Mouse (Mus musculus) cerebellum, adult 11-12 months (tissue): ENCODE measurements around the gene Smarca2.
"Not testable (repeated sequence)": the region's sequence is repeated elsewhere in the genome, so short reads cannot be mapped to it uniquely, and the experiment has no call there.

Experiments
- DNase-seq: peaks from one replicate; pipeline ENCODE4 v3.0.0; 2022

Smarca2 gene

DNA sequence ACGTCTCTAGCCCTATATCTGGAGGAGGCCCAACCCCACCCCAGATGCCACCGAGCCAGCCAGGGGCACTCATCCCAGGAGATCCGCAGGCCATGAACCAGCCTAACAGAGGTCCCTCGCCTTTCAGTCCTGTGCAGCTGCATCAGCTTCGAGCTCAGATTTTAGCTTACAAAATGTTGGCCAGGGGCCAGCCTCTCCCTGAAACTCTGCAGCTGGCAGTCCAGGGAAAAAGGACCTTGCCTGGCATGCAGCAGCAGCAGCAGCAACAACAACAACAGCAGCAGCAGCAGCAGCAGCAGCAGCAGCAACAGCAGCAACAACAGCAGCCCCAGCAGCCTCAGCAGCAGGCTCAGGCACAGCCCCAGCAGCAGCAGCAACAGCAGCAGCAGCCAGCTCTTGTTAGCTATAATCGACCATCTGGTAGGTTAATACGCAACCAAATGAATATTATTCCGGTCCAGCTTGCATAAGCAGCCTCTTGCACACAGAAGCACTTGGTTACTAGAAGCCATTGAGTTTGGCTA lies 25.9 kb downstream of the Smarca2 start:
- peak; percentile 18 for DNase-seq

DNA sequence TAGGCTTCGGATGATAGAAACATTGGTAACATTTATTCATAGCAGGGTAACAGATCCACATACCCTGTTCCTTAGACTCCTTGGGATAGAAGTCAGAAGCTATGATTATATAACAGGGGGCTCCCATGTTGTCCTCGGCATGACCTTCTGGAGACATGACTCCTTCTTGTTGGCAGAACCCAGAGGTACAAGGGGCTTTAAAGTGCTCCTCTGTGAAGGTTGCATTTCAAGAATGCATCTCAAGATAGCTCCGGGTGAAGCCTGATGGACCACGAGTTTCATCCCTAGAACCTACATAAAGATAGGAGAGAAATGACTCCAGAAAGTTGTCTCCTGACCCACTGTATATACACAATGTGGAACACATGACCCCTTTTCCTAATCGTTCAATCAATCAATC lies 27.4 kb downstream of the Smarca2 start:
- DNase-seq = no peak

DNA sequence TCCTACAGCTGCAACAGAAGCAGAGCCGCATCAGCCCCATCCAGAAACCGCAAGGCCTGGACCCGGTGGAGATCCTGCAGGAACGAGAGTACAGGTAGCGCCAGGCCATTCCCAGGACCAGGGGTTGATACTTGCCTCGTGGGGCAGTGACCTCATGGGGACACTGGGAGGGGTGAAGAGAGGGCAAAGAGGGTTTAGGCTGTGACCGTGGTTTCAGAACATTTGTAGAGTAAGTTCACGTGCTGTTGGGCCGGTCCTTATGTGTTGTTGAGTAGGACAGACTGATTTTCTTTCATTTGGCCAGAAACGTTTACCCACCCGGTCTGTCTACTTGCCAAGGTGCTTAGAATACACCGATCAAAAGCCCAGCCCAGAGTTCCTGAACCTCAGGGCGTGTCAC lies 35.7 kb downstream of the Smarca2 start:
- DNase-seq = no peak

DNA sequence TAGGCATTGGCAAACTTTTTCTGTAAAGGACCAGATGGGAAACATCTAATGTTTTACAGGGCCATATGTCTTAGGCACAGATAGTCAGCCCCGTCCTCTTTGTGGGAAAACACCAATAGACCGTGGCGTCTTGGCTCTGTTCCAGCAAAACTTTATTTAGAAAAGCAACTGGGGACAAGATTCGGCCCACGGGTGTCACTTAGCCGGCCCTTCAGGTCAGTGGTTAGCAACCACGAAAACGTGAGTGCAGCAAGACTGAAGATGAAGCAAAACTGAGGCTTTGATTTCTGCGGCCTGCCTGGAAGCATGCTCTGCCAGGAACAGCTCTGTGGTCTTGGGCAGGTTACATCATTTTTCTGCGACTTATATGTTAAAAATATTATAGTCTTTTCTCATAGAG lies 36.4 kb downstream of the Smarca2 start:
- no peak for DNase-seq

DNA sequence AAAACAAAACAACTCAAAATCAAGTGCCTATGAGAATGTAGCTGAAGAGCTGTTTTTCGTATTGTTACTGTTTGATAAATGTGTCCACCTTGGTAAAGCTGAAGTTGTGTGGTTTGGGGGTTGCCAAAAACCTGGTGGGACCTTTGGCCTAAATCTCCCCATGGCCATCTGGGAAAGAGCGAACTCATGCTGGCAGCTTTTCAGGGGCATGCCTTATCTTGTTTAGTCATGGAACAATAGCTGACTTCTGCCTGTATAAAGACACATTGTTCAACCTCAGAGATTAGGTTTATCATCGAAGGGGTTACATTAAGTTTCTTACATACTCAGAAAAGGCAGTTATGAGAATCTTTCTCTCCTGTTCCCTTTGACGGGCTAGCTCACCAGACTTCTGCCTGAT lies 38.2 kb downstream of the Smarca2 start:
- peak; percentile 86 for DNase-seq

DNA sequence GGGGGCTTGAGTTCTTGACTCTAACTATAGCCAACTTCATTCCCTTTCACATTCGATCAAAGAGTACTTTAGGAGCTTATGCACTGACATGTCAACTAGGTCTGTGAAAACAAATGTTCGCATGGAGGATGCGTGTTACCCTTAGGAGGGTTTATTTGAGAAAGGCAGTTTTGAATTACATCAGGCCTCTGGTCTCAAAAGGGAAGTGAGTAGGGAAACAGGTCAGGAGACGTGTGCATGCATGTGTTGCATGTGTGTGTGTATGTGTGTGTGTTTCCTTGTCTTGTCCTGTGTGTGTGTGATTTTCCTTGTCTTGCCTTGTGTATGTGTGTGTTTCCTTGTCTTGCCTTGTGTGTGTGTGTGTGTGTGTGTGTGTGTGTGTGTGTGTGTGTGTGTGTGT lies 39.1 kb downstream of the Smarca2 start:
- no peak for DNase-seq

DNA sequence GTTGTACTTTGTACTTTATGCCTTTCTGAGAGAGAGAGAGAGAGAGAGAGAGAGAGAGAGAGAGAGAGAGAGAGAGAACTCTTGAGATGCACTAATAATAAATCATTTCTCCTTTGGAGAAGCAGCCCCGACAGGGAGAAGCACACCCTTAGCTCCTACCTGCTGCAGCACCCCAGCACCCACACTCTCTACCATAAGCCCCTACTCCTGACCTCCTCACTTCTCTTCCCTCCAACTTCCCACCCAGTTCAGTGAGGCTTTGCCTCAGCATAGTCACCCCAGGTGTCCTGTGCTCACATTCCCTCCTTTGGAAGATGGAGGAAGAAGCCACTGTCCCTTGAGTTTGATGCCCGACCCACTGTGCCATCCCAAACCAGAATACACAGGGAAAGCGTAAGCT lies 40.2 kb downstream of the Smarca2 start:
- no peak for DNase-seq

DNA sequence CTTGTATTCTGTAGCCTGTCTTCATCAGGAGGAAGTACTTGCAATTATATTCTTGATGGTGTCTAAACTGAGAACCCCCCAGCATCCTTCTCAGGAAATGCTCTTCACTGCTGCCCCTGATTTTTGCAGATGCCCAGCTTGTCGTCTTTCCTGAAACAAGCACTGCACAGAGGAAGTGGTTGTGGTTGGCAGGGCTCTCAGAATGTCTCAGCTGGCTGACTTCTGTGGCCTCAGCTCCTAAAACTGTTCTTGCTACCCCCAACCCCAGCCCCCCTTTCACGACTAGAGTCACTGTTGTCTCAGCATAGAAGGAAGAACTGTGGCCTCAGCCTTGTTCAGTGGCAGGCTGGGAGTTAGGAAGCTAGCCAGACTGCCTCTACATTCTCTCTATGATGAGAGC lies 41.3 kb downstream of the Smarca2 start:
- DNase-seq = no peak

DNA sequence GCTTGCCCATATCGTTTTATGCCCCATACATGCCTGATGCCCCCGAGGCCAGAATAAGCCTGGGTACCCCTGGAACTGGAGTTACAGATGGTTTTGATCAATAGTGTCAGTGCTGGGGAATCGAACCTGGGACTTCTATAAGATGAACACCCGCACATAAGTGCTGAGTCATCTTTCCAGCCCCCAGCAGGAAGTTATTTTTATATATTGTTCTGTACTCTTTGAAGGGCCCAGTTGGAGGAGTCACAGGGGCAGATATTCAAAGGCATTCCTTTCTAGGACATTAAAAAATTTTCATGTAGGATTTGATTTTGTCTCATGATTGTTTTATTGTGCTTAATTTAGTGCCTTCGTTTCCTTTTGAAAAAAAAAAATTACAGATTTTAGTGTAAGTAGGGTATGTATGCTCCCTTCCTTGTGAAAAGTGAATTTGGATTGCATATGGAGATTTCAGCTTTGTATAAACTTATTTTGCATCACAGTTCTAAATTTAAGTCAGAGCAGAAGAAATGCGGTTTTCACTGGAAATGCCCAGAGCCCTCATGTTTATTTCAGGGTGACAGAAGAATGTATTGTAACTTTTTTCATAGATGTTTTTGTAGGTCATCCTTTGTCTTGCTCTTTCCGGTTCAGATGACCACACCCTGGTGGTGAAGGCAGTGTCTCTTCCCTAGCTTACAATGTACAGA lies 45.9 kb downstream of the Smarca2 start:
- DNase-seq = no peak

DNA sequence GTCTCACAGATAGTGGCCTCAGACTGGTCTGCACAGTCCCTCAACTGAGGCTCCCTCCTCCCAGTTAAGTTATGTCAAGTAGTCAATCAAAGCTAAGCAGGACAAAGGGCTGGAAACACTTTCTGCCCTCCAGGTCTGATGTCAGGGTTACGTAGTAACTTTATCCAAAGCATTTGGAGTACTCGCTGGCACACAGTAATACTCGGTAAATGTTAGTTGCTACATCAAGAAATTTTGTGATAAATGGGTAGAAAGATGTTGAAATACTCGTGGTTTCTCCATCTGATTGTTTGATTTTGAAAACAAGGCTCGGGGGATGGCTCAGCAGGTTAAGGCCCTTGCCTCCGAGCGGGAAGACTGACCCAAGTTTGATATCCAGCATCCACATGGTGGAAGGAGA lies 53.5 kb downstream of the Smarca2 start:
- no peak for DNase-seq

DNA sequence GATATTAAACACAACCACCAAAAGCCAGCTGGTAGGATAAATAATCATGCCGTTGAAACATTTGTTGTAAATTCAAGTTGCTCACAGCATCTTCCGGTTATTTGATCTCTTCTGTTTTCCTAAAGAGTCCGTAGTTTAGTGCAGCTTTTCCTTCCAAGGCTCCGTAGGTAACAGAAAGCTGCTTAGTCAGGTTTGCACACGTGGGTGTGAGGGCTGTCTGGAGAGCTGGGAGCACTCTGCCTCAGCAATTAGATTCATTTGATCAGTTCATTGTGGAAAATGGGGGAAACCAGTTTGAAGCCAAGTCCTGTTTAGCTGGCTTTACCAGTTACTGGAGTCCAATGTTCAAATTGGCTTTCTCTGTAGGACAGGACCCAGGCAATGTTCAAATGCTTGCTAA lies 55.1 kb downstream of the Smarca2 start:
- DNase-seq = no peak

DNA sequence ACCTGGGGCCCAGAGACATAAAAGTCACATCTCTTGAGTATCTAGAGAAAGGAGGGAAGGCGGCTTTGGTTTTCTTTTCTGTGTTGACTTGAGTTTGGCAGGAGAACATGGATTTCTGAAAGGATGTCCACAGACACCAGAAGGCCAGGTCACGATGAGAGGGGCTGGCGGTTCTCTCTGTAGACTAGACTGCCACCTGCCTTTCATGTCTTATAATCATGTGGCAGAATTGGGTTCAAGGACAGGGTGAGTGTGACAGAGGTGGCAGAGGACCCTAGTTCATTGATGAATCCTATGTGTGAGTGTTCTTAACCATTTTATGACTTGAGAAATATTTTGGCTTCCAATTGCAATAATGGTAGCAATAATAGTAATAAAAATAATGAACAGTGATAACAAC lies 56.3 kb downstream of the Smarca2 start:
- no peak for DNase-seq

DNA sequence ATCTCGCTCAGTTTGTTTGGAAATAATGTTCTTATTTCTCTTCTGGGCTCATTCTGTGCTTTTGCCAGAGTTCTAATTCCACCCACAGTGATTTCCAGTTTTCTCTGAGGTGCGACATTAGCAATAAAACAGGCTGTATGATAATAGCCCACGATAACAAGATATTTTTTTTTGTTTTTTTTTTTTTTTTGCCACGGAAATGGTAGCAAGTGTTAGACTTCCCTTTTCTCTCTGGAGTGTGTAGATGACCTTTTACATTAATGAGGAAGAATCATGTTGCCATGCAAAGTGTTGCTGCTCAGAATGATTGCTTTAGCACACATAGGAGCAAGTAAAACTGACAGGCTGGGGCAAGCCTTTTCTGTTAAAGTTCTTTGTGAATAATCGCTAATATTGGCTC lies 61.5 kb downstream of the Smarca2 start:
- DNase-seq = no peak

DNA sequence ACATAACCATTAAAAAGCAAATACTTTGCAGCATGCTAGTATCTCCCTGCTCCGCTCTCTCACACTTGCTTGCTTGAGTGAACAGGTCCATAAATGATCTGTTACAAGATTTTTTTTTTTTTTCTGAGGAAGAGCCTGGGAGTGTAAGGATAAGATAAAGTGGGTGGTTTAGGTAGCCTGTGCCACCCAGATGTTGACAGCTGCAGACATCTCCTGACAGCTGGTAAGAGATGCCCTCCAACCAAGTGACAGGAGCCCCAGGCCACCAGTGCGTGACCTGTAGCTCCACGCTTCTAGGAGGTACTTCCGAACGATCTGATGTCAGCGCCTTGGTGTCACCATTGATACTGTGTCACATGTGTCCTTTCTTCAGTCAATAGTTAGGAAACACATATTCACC lies 65.2 kb downstream of the Smarca2 start:
- no peak for DNase-seq

DNA sequence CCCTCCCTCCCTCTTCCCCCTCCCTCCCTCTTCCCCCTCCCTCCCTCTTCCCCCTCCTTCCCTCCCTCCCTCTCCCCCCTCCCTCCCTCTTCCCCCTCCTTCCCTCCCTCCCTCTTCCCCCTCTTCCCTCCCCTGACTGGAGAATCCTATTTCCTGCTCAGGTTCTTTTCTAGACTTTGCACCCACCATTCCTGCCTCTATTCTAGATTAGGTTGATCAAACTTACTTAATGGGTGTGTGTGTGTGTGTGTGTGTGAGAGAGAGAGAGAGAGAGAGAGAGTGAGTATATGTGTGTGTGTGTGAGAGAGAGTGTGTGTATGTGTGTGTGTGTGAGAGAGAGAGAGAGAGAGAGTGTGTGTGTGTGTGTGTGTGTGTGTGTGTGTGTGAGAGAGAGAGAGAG lies 66.6 kb downstream of the Smarca2 start:
- not testable (repeated sequence) for DNase-seq

DNA sequence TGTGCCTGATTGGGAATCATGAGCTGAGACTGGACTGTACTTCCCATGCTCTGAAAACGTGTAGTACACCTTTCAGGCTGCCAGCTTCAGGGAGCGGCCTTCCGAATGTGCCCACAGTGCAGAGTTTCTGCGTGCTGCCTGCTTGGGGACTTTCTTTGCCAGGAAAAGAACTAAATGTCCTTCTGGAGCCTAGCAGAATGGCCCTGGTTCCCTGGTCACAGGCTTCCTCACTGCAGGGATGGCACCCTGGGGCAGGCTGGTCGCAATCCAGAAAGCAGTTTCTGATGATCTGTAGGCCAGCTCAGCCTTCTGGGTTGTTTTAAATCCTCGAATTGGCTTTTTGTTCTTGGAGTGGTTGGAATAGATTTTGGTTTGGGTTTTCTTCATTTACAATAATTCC lies 71.1 kb downstream of the Smarca2 start:
- DNase-seq = peak; percentile 95

DNA sequence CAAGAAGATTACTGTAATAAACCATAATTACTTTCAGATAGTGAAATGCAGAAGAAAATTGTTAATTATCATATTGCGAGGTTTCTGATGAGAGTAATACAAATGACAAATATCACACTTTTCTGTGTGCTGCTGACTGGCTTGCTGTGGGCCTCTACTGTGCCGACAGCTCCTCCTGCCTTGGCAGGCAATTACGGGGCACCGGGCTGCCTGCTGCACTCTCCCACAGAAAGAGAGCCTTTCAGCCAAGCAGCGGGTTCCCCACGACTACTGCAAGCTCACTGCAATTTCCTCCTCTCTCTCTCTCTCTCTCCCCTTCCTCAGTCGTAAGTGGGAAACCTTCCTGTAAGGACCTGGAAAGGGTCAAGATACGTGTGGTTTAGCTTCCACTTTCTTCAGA lies 73.7 kb downstream of the Smarca2 start:
- no peak for DNase-seq

DNA sequence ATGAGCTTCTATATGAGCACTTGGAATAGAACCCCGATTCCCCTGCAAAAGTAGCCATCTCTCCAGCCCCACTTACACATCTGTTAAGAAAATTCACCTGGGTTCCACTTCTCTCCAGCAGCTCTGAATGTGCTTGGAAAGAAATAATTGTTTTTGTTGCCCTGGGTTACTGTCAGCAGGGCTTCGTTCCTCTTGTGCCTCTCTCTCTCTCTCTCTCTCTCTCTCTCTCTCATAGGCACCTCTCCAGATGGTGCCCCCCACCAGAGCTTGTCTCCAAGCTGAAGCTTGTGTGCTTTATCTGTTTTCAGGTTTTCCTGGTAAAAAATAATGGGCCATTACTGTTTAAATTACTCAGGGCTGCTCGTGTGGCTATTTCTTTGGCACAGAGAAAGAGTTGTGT lies 74.8 kb downstream of the Smarca2 start:
- no peak for DNase-seq

DNA sequence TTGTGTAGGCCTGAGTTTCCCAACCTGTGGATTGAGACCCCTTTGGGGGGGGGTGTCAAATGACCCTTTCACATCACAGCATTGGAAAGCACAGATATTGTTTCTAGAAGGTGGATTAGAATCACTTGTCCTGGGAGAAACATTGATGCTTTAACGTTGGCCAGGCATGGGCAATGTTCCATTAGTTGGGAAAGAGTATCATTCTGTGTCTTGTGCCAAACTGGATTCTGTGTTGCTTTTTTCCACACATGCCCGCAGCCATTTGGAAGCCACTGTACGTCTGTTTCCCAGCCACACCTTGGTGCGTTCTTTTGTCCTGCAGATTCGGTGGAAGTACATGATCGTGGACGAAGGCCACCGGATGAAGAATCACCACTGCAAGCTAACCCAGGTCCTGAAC lies 76.7 kb downstream of the Smarca2 start:
- DNase-seq = no peak

DNA sequence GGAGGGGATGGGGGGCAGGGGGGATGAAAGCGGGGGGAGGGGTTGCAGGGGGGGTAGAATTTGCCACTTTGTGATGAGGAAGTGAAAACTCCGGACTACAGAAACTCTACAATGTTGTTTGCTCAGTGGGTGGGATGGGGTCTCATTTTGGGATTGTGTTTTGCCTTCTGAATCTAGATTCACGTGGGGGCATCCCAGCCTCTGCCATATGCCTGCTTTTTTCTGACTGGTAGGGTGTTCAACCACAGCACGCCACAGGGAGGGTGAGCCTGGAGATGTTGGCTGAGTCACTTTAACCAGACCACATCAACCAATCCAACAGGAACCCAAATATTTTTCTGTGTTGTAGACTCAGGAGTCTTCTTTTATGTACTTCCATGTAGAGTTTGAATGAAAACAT lies 77.3 kb downstream of the Smarca2 start:
- DNase-seq = no peak

DNA sequence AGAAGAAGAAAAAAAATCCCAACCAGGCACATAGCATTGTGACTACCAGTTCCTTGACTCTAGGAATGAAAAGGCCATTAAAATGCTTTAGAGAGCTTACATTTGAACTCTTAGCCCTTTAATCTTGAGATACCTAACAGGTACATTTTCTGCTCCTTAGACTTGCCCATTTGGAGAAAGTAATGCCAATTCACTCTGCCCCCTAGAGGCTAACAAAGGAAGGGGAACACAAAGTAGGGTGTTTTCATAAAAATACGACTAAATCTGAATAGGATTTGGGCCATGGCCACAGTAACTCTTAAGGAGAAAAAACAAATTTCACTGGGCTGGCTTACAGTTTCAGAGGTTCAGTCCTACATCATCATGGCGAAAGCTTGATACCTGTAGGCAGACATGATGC lies 77.9 kb downstream of the Smarca2 start:
- no peak for DNase-seq

DNA sequence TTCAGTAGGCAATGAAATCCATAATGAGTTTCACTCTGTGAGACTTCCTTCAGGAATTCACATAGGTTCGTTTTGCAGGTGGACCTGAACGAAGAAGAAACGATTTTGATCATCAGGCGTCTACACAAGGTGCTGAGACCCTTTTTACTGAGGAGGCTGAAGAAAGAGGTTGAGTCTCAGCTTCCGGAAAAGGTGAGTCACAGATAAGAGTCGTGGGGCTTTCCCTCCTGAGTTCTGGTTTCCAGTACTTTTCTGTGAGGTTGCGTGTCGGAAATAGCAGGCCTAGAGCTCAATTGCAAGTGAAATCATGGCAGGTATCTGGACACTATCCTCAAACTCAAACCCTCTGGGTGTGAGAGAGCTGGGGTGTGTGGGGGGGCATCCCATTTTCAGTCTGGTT lies 78.9 kb downstream of the Smarca2 start:
- DNase-seq = no peak

DNA sequence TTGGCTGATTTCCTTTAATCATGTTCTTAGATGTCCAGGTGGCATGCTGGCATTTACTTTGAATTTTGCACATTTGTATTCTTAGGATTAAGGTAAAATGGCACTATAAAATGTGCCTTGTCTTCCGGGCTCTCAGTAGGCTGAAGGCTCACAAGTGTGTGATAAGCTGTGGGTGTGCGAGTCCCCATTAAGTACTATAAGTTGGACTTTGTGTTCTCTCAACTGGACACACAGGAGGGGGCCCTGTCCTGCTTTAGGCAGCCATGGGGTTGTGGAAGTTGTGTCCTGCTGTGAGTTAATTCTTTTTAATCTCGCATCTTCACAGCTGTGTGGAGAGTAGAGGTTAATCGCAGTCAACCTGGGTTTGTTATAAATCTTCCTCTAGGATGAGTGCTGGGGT lies 85.7 kb downstream of the Smarca2 start:
- DNase-seq = no peak

DNA sequence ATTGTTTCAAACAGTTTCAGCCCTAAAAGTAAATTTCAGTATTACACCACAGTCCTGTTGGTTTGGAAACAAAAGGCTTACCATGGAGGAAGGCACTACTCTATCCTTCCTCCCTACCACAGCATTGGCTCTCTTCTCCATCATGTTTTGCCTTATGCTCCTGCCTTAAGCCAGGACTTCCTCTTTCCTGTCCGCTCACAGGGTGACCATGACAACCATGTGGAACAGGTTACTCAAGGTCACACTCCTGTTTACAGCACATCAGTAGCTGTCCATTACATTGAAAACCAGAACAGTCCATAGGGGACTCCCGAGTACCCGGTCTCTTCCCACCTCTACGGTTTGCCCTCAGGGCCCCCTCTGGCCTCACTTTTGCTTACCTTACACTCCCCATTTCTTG lies 92.3 kb downstream of the Smarca2 start:
- no peak for DNase-seq

DNA sequence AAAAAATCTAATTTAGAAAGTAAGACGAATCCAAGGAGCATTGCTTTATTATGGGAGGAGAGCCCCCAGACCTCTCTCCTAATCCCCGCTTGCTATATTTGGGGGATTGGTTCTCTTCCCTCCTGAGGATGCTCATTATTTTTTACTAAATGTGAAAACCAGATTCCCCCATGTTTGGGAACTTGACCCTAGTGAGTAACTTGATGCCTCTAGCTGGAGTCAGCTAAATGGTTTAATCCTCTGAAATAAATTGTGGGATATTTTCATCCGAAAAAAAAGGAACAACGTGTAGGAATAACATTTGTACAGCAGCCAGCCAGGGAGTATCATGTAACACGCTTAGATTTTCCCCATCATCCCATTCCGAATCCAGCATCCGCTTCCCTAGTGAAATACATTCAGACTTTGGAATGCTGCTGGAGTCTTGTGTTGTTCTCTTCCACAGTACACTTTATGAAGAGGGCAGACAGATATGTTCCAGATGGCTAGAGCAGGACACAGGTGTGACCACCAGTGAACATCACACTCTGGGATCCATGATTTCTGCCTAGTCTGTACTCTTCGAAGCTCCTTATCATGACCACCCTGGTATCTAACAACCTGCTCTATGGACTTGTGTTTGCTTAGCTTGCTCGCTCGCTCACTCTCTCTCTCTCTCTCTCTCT lies 99.8 kb downstream of the Smarca2 start:
- no peak for DNase-seq
